Mouse (Mus musculus): ENCODE measurements around the gene Ttc32.
"Not testable (repeated sequence)": the region's sequence is repeated elsewhere in the genome, so short reads cannot be mapped to it uniquely, and the experiment has no call there.

The Ttc32 gene

GRCm38 (mm10) chr12:9029888-9030723 lies at the start of gene Ttc32:
Gene Ttc32 (plus strand): TSS chr12:9029997.
- DNase-seq (ENCODE audit: low spot score), result peak; percentile 90

DNA sequence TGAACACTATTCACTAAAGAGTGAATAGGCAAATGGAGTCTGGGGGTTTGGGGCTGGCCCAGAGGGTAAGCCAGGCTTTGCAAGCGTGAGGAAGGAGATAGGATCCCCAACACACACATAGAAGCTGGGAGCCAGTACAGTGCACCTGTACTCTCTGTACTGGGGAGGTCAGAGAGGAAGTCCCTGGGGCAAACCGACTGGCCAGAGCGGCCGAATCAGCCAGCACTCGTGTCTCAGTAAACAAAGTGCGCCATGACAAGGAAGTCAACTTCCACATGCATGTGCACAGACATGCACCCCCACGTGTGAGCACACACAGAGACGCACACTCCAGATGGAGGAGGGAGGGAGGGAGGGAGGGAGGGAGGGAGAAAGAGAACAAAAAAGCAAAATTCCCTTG lies 36.6 kb upstream of the Ttc32 start:
- DNase-seq (ENCODE audit: low spot score), result no peak

DNA sequence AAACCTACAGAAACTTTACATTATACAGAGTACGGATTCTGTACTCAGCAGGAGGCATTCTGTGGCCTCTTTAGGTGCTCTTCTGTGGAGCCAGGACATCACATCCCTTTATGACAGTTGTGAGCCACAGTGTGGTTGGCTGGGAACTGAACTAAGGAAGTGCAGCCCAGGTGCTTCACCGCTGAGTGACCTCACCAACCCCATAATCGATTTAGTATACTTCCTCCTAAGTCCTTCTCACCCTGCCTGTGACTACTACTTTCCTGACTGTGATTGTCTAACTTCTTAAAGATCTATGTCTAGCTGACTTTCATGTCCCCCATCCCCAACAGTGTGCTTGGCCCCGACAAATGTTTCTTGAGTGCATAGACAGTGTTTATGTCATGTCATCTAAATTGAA lies 31.5 kb upstream of the Ttc32 start:
- no peak for DNase-seq (ENCODE audit: low spot score)

DNA sequence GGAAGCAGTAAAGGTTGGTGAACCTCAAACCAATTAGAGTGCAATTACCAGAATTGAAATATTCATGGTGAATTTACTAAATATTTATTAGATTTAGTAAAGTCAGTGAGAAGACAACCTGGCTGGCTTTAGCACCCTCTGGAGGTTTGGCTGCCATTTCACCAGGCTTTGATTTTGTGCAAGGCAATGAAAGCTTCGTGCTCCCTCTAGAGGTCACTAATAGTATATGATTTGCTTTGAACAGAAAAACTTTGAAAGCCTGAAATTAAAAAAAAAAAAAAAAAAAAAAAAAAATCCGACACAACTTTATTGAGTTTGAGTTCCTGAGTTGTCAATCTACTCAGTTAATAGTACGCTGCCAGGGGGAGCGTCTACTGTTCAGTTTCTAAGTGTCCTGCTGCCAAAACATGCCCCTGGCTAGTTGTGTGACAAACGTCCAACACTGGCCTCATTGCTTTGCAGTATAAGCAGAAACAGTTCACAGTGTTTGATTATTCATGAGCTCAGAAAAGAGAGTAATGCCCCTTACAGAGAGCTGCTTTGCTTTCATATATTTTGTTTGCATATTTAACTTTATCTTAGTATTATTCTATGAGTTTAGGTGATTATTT lies 27.7 kb upstream of the Ttc32 start:
- DNase-seq (ENCODE audit: low spot score), result no peak

DNA sequence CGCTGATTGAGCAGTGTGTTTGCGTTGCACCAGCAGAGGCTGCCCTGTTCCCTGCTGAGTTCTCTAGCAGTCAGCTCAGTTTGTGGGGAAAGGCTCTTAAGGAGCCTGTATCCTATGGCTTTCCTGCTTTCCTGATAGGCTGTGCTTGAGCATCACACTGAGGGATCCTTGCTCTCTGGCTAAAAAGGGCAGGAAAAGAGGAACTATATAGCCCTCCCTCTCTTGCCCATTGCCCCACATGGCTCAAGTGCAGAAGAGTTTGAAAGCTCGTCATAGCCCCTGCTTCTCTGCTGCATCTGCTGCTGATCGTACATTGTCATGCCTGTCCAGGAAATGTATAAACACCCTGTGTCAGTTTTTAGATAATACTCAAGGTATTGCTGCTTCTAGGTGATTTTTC lies 22.7 kb upstream of the Ttc32 start:
- no peak for DNase-seq (ENCODE audit: low spot score)

- DNase-seq (ENCODE audit: low spot score), result no peak
Measured at GRCm38 (mm10) chr12:9007811-9008210, 22.0 kb upstream of the Ttc32 start.

DNA sequence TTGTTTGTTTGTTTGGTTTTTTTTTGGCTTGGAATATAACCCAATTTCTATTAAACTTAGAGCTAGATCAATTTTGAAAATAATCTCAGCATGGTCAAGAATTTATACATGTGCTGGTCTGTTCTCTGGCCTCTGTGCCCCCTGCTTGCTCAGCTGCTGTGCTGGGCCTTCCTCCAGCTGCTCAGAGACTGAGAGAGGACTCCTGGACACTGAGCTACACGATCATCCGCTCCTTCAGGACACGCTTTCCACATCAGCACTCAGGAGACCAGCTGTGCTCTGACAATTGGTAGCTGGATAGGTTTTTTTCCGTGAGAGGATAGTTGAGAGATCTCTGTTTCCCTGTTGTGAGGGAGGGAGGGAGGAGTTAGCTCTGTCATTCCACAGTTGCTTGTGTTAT lies 19.5 kb upstream of the Ttc32 start:
- DNase-seq (ENCODE audit: low spot score), result no peak

DNA sequence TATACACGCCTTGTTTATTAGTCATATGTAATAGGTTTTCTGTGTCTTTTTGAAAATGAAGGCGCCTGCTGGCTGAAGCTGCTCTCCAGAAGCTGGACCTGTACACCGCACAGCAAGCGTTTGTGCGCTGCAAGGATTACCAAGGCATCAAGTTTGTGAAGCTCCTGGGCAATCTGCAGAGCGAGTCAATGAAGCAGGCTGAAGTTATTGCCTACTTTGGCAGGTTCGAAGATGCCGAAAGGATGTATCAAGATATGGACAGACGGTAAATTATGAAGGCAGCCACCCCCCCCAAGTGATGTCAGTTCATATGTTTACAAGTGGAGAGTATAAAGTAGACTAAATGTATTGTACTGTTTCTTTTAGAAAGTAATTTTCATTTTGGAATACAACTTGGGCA lies 13.4 kb upstream of the Ttc32 start:
- no peak for DNase-seq (ENCODE audit: low spot score)

- no peak for DNase-seq (ENCODE audit: low spot score)
Measured at GRCm38 (mm10) chr12:9020431-9020830, 9.4 kb upstream of the Ttc32 start.

GRCm38 (mm10) chr12:9020986-9021385 lies 8.8 kb upstream of the Ttc32 start:
- DNase-seq (ENCODE audit: low spot score), result no peak

DNA sequence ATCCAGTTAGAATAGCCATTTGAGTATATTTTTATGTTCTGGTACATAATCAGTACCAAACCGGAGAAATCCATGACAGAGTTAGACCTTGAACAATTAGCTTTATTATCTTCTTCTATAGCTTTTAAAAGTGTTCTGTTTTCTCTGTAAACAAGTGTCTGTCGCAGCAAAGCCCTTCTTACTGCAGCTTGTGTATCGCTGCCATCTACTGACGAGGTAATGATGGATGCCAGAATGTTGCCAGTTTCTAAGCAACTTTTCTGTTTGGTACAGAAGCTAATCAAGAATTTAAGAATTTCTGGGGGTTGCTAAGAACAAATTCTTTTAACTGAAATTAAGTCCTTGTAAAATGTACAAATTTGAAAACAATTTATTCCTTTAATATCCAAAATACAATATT lies 6.8 kb upstream of the Ttc32 start:
- no peak for DNase-seq (ENCODE audit: low spot score)

DNA sequence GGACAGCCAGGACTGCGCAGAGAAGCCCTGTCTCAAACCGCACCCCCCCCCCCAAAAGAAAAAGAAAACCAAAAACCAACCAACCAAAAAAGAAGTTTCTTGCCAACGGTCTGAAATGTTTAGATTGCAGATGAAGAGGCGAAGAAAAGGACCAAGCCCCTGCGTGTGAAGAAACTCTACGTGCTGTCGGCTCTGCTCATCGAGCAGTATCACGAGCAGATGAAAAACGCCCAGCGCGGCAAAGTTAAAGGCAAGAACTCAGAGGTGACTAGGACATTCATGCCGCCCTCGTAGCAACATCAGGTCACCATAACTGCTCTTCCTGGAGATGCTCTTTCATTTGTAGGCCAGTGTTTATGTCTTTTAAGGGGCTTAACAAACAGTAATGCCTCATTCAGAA lies 5.7 kb upstream of the Ttc32 start:
- no peak for DNase-seq (ENCODE audit: low spot score)

GRCm38 (mm10) chr12:9024736-9025135 lies 5.1 kb upstream of the Ttc32 start:
- no peak for DNase-seq (ENCODE audit: low spot score)

GRCm38 (mm10) chr12:9026843-9027242 lies 3.0 kb upstream of the Ttc32 start:
- no peak for DNase-seq (ENCODE audit: low spot score)

GRCm38 (mm10) chr12:9028816-9029215 lies 981 bp upstream of the Ttc32 start:
- DNase-seq (ENCODE audit: low spot score), result not testable (repeated sequence)

DNA sequence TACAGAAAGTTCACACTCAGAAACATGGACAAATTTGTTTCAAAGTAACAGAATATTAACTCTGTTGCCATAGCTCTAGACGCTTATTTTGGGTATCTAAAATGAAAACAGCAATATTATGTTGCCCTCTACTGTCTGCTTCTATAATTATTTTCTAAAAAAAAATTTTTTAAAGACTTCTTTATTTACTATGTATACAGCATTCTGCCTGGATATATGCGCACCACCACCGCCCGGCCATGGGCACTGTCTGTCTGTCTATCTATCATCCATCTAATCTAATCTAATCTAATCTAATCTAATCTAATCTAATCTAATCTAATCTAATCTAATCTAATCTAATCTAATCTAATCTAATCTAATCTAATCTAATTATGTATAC lies 300 bp upstream of the Ttc32 start:
- DNase-seq (ENCODE audit: low spot score), result no peak

DNA sequence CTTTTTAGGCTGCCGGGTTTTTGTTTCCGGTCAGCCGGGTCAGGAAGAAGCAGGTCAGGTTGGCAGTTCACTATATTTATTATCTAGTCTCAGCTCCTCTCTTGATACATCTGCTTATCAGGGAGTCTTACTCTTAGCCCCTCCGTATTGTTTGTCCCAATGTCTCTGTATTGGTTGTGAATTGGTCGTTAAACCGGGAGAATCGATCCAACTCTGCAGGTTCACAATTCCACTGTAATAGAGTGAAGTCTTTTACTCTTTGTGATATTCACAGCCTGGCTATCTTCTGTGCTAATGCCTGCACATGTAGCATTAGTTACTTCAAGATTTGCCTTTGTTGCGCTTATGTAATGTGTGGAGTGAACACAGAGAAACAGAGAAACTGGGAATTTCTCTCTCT lies 1.4 kb downstream of the Ttc32 start:
- DNase-seq (ENCODE audit: low spot score), result no peak

DNA sequence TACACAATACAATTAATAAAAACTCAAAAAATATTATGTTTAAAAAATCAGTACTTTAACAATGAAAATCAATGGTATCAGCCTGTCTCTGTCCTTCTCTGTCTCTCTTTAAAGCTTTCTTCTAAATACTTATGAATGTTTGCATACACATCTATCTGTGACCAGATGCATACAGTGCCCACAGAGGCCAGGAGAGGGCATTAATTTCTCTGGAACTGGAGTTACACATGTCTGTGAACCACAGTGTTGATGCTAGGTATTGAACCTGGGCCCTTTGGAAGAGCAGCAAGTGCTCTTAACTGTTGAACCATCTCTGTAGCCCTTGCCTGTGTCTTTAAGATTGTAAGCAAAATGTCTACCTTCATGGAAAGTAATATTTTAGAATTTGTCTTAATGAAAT lies 3.3 kb downstream of the Ttc32 start:
- no peak for DNase-seq (ENCODE audit: low spot score)

DNA sequence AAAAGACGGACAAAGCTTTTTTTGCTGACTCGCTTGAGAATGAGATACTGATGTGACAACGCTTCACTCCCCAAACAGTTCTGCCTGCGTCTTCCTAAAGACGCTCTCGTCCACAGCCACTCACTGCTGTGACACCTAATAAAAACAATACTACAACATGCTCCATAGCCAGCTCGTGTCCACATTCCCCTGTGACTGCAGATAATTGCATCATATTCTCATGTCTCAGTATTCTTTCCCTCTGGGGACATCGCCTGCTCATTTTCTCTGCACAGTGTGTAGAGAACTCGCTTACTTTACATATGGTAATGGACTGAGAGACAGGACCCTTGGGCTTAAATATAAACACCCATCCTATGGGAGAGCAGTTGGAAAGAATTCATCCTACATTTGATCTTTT lies 6.6 kb downstream of the Ttc32 start:
- DNase-seq (ENCODE audit: low spot score), result no peak

- DNase-seq (ENCODE audit: low spot score), result no peak
Measured at GRCm38 (mm10) chr12:9040177-9040576, 10.4 kb downstream of the Ttc32 start.

GRCm38 (mm10) chr12:9040686-9041085 lies 10.9 kb downstream of the Ttc32 start:
- no peak for DNase-seq (ENCODE audit: low spot score)

DNA sequence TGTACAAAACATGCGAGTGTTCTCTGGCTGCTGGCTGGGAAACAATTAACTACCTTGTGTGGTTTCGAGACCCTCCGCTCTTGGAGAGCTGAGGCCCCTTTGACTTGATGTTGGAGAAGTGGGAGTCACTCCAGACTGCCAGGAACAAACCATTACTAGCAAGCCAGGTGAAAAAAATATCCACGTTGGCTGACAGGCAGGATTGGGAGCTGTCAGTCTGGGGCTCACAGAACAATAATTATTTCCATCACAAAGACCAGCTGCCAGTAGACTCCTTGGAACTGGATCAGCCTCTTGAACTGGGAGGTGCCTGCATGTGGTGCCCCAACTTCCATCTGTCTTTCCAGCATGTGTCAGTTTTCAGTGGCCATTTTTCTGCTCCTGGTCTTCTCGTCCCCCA lies 12.5 kb downstream of the Ttc32 start:
- peak; percentile 1 for DNase-seq (ENCODE audit: low spot score)

DNA sequence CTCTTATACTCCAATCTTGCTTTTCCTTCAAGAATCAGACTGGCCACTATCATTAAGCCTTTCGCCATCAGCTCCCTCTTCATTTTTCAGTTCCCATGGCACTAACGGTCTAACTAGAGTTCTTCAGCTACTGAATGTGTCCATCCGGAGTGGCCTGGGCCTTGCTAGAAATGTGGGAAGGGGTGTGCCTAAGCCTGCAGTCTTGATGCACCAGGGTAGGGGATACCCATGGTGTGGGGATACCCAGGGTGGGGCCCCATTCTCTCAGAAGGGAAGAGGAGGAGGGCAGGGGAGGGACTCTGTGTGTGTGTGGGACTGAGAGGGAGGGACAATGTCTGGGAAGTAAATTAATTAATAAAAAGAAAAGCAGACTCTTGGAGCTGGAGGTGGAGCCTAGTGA lies 13.0 kb downstream of the Ttc32 start:
- peak; percentile 8 for DNase-seq (ENCODE audit: low spot score)

DNA sequence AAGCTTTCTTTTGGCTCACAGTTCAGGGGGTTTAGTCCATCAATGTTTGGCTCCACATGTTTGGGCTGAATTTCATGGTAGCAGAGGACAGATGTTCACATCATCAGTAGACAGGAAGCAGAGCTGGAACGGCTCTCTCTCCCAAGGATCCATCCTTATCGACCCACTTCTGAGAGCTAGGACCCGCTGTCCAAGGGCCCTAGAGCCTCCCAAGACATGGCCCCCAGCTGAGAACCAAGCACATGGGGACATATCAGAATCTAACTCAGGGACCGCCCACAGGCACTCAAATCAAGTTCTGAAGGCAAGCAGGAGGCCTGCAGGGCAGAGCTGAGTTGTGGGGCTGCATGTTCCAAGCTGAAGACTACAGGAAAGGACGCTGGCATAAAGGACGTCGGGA lies 14.9 kb downstream of the Ttc32 start:
- peak; percentile 5 for DNase-seq (ENCODE audit: low spot score)

All from urinary bladder, postnatal 10 days (tissue).